Mouse (Mus musculus) liver, adult 2 months (tissue): Measurements from ENCODE around the gene Cd99l2.

ENCODE experiments used
- CTCF ChIP-seq: fragments of 200-500 bp; IDR thresholded peaks from 2 replicates; pipeline ENCODE4 v1.5.1; 2011; ENCODE audit warnings: low read depth, low read length, control low read depth
- POLR2A ChIP-seq: fragments of 200-500 bp; IDR thresholded peaks from 2 replicates; pipeline ENCODE4 v1.6.1; 2011; ENCODE audit warnings: low read length, control low read depth; ENCODE audit not compliant: insufficient read depth; ENCODE audit errors: extremely low read depth

- TF ChIP-seq CTCF (no peak), POLR2A (no peak)
These were observed 33.1 kb upstream of the Cd99l2 start for GRCm38 (mm10) chrX:71525593-71526299.
